Mouse (Mus musculus): ENCODE results near the gene Tefm. TPM values are rescaled to one million over a fixed set of nuclear protein-coding genes. Genes with fewer than 3 reads are reported as not detected.

The Tefm gene
- polyA plus RNA-seq, 1 experiment: 6.8 TPM

- H3K4me1 ChIP-seq (replicated peaks; ENCODE audit: control insufficient read depth, insufficient read depth, low read length): peaks cover 4% of the 10 kb centered on the region; the same call in 1 of the 2 replicates
- no peaks in the 10 kb centered on the region for H3K36me3 ChIP-seq (ENCODE audit: control insufficient read depth, insufficient read depth, low read length)
- H3K4me3 ChIP-seq (ENCODE audit: control insufficient read depth, insufficient read depth, low read length): no peak overlapping the region
- no peak for DNase-seq
- H3K27ac ChIP-seq (ENCODE audit: control insufficient read depth, insufficient read depth, low read length): no peak overlapping the region
- H3K27me3 ChIP-seq (ENCODE audit: control insufficient read depth, insufficient read depth, low read length): no peaks in the 10 kb centered on the region
- TF ChIP-seq CTCF (IDR thresholded peaks at IDR 0.05; ENCODE audit: borderline replicate concordance, control insufficient read depth, extremely low read depth, insufficient read depth, low read length, poor library complexity): no peak
- TF ChIP-seq POLR2A (IDR thresholded peaks at IDR 0.05; ENCODE audit: control insufficient read depth, extremely low read depth, insufficient read depth, low read length, poor library complexity): no peak
- 79% methylated on average over 5 of the region's 5 CpGs for WGBS
Measured at GRCm38 (mm10) chr11:80181021-80181749, 39.2 kb upstream of the Tefm start.

- DNase-seq: no peak
- no peak overlapping the region for H3K4me3 ChIP-seq (ENCODE audit: control insufficient read depth, insufficient read depth, low read length)
- no peak overlapping the region for H3K27ac ChIP-seq (ENCODE audit: control insufficient read depth, insufficient read depth, low read length)
- H3K36me3 ChIP-seq (ENCODE audit: control insufficient read depth, insufficient read depth, low read length): no peaks in the 10 kb centered on the region
- TF ChIP-seq POLR2A (IDR thresholded peaks at IDR 0.05; ENCODE audit: control insufficient read depth, extremely low read depth, insufficient read depth, low read length, poor library complexity) (no peak), CTCF (IDR thresholded peaks at IDR 0.05; ENCODE audit: borderline replicate concordance, control insufficient read depth, extremely low read depth, insufficient read depth, low read length, poor library complexity) (no peak)
- no peaks in the 10 kb centered on the region for H3K27me3 ChIP-seq (ENCODE audit: control insufficient read depth, insufficient read depth, low read length)
- H3K4me1 ChIP-seq (replicated peaks; ENCODE audit: control insufficient read depth, insufficient read depth, low read length): peaks cover 4% of the 10 kb centered on the region; the same call in 1 of the 2 replicates
- WGBS: 91% methylated on average over 8 of the region's 8 CpGs
Measured at GRCm38 (mm10) chr11:80178316-80178715, 36.3 kb upstream of the Tefm start.

GRCm38 (mm10) chr11:80176911-80177895 lies 35.2 kb upstream of the Tefm start:
- DNase-seq: no peak
- H3K4me1 ChIP-seq (replicated peaks; ENCODE audit: control insufficient read depth, insufficient read depth, low read length): peaks cover 4% of the 10 kb centered on the region; the same call in 1 of the 2 replicates
- no peak overlapping the region for H3K27ac ChIP-seq (ENCODE audit: control insufficient read depth, insufficient read depth, low read length)
- TF ChIP-seq CTCF (IDR thresholded peaks at IDR 0.05; ENCODE audit: borderline replicate concordance, control insufficient read depth, extremely low read depth, insufficient read depth, low read length, poor library complexity): no peak
- no peak for TF ChIP-seq POLR2A (IDR thresholded peaks at IDR 0.05; ENCODE audit: control insufficient read depth, extremely low read depth, insufficient read depth, low read length, poor library complexity)
- WGBS: 71% methylated on average over 11 of the region's 11 CpGs
- no peaks in the 10 kb centered on the region for H3K36me3 ChIP-seq (ENCODE audit: control insufficient read depth, insufficient read depth, low read length)
- H3K27me3 ChIP-seq (ENCODE audit: control insufficient read depth, insufficient read depth, low read length): no peaks in the 10 kb centered on the region
- H3K4me3 ChIP-seq (ENCODE audit: control insufficient read depth, insufficient read depth, low read length): no peak overlapping the region

GRCm38 (mm10) chr11:80173963-80174670 lies 32.1 kb upstream of the Tefm start:
- TF ChIP-seq CTCF (IDR thresholded peaks at IDR 0.05; ENCODE audit: borderline replicate concordance, control insufficient read depth, extremely low read depth, insufficient read depth, low read length, poor library complexity) (no peak), POLR2A (IDR thresholded peaks at IDR 0.05; ENCODE audit: control insufficient read depth, extremely low read depth, insufficient read depth, low read length, poor library complexity) (no peak)
- Histone ChIP-seq H3K4me1 (replicated peaks; ENCODE audit: control insufficient read depth, insufficient read depth, low read length) (peaks cover 4% of the 10 kb centered on the region; the same call in 1 of the 2 replicates), H3K36me3 (ENCODE audit: control insufficient read depth, insufficient read depth, low read length) (no peaks in the 10 kb centered on the region), H3K27ac (ENCODE audit: control insufficient read depth, insufficient read depth, low read length) (no peak overlapping the region), H3K27me3 (ENCODE audit: control insufficient read depth, insufficient read depth, low read length) (no peaks in the 10 kb centered on the region), H3K4me3 (ENCODE audit: control insufficient read depth, insufficient read depth, low read length) (no peak overlapping the region)
- DNase-seq: no peak
- WGBS: 88% methylated on average over 11 of the region's 11 CpGs

- TF ChIP-seq CTCF (IDR thresholded peaks at IDR 0.05; ENCODE audit: borderline replicate concordance, control insufficient read depth, extremely low read depth, insufficient read depth, low read length, poor library complexity) (no peak), POLR2A (IDR thresholded peaks at IDR 0.05; ENCODE audit: control insufficient read depth, extremely low read depth, insufficient read depth, low read length, poor library complexity) (no peak)
- DNase-seq: no peak
- Histone ChIP-seq H3K4me1 (replicated peaks; ENCODE audit: control insufficient read depth, insufficient read depth, low read length) (no peaks in the 10 kb centered on the region), H3K27me3 (ENCODE audit: control insufficient read depth, insufficient read depth, low read length) (no peaks in the 10 kb centered on the region), H3K27ac (ENCODE audit: control insufficient read depth, insufficient read depth, low read length) (no peak overlapping the region), H3K36me3 (ENCODE audit: control insufficient read depth, insufficient read depth, low read length) (no peaks in the 10 kb centered on the region), H3K4me3 (ENCODE audit: control insufficient read depth, insufficient read depth, low read length) (no peak overlapping the region)
- 85% methylated on average over 4 of the region's 4 CpGs for WGBS
Measured at GRCm38 (mm10) chr11:80171884-80172283, 29.9 kb upstream of the Tefm start.

- TF ChIP-seq CTCF (IDR thresholded peaks at IDR 0.05; ENCODE audit: borderline replicate concordance, control insufficient read depth, extremely low read depth, insufficient read depth, low read length, poor library complexity) (no peak), POLR2A (IDR thresholded peaks at IDR 0.05; ENCODE audit: control insufficient read depth, extremely low read depth, insufficient read depth, low read length, poor library complexity) (no peak)
- Histone ChIP-seq H3K36me3 (ENCODE audit: control insufficient read depth, insufficient read depth, low read length) (no peaks in the 10 kb centered on the region), H3K4me3 (ENCODE audit: control insufficient read depth, insufficient read depth, low read length) (no peak overlapping the region), H3K27me3 (ENCODE audit: control insufficient read depth, insufficient read depth, low read length) (no peaks in the 10 kb centered on the region), H3K4me1 (replicated peaks; ENCODE audit: control insufficient read depth, insufficient read depth, low read length) (no peaks in the 10 kb centered on the region), H3K27ac (ENCODE audit: control insufficient read depth, insufficient read depth, low read length) (no peak overlapping the region)
- 81% methylated on average over 5 of the region's 5 CpGs for WGBS
- no peak for DNase-seq
Measured at GRCm38 (mm10) chr11:80170351-80170750, 28.4 kb upstream of the Tefm start.
